Mouse (Mus musculus) ES-E14 (cell line): ENCODE data around the gene Sema3f. TPM values are rescaled to one million over a fixed set of nuclear protein-coding genes. Genes with fewer than 3 reads are reported as not detected.

ENCODE experiments used
- DNase-seq: peaks from one replicate; pipeline ENCODE4 v3.0.0-alpha.2; 2013; ENCODE audit warnings: low read depth, low spot score
- H3K27ac ChIP-seq: 2 replicates; pipeline ENCODE4 v1.5.1; 2012; ENCODE audit warnings: low read depth, mild to moderate bottlenecking, low read length, moderate library complexity, mixed read lengths; ENCODE audit not compliant: poor library complexity, insufficient read depth, severe bottlenecking
- H3K36me3 ChIP-seq: 2 replicates; pipeline ENCODE4 v1.6.1; 2012; ENCODE audit warnings: mild to moderate bottlenecking, low read length, moderate library complexity, mixed read lengths; ENCODE audit not compliant: control insufficient read depth, poor library complexity, insufficient read depth, severe bottlenecking
- H3K4me1 ChIP-seq, 2 experiments: fragments of 150-350 bp in 1 of 2; sonication (generic) in 1 of 2; 2 replicates each; pipeline ENCODE4 v1.6.1; 2012; ENCODE audit warnings: low read length in 2 of 2, mild to moderate bottlenecking in 1 of 2, mixed read lengths in 1 of 2; ENCODE audit not compliant: control insufficient read depth in 2 of 2, insufficient read depth in 2 of 2, poor library complexity in 1 of 2
- H3K4me3 ChIP-seq, 2 experiments: fragments of 150-350 bp in 1 of 2; sonication (generic) in 1 of 2; 2 replicates each; pipeline ENCODE4 v1.5.1; 2012; ENCODE audit warnings: low read length in 2 of 2, low read depth in 1 of 2, mild to moderate bottlenecking in 1 of 2, mixed read lengths in 1 of 2; ENCODE audit not compliant: insufficient read depth in 1 of 2, poor library complexity in 1 of 2, severe bottlenecking in 1 of 2
- H3K9ac ChIP-seq: 2 replicates; pipeline ENCODE4 v1.6.1; 2012; ENCODE audit warnings: low read depth, mild to moderate bottlenecking, low read length, mixed read lengths; ENCODE audit not compliant: poor library complexity, insufficient read depth, severe bottlenecking
- H3K9me3 ChIP-seq: fragments of 150-350 bp; sonication (generic); 2 replicates; pipeline ENCODE4 v1.6.1; 2012; ENCODE audit warnings: low read depth, mild to moderate bottlenecking, low read length; ENCODE audit not compliant: control insufficient read depth, insufficient read depth
- CHD2 ChIP-seq: IDR thresholded peaks from 2 replicates; pipeline ENCODE4 v1.6.1; 2014; ENCODE audit warnings: mild to moderate bottlenecking, low read depth, low read length, inconsistent platforms
- HCFC1 ChIP-seq: IDR thresholded peaks from 2 replicates; pipeline ENCODE4 v1.6.1; 2012; ENCODE audit warnings: low read length, inconsistent platforms, borderline replicate concordance; ENCODE audit not compliant: insufficient read depth
- MAFK ChIP-seq: IDR thresholded peaks from 2 replicates; pipeline ENCODE4 v1.6.1; 2014; ENCODE audit warnings: mild to moderate bottlenecking, low read depth, low read length, inconsistent platforms; ENCODE audit not compliant: insufficient read depth
- ZC3H11A ChIP-seq: IDR thresholded peaks from 2 replicates; pipeline ENCODE4 v1.6.1; 2012; ENCODE audit warnings: low read depth, mild to moderate bottlenecking, inconsistent platforms, low read length, borderline replicate concordance
- ZNF384 ChIP-seq: IDR thresholded peaks from 2 replicates; pipeline ENCODE4 v1.6.1; 2012; ENCODE audit warnings: low read depth, low read length, inconsistent platforms
- in situ Hi-C, 2 experiments: fragments of 600-800 bp; cut with MboI; formaldehyde crosslinking; loops; one replicate each; pipeline ENCODE4 v1.15.1; 2025; ENCODE audit warnings: low sequenced_read_pairs in 2 of 2, inconsistent platforms in 1 of 2; ENCODE audit not compliant: unreplicated experiment in 2 of 2
- total RNA-seq: library from RNA; depleted of rRNA; stranded (reverse); fragments of 300-350 nt; gene quantifications from 2 replicates; pipeline ENCODE4 v1.2.3, GENCODE M21; 2012

Sema3f gene
- total RNA-seq, 1 experiment = 11.6 TPM

DNA sequence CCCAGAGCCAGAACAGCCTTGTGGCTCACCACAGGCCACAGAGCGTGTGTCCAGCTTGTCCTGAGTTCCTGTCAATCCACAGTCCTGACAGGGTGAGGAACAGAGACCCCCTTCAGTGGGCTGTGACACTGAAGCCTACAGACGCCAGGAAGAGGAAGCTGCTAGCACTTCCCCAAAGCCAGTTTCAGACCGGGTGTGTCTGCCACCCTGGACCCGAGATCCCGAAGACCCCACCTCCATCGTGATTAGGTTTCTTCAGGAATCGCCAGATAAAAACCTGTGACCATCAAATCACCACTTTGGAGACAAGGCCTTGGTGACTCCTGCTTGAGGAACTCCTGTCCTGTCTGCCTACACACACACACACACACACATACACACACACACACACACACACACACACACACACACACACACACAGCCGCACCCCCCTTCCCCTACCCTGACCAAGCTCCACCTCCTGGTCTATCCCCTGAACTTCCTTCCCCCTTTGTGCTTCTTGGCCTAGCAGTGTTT, 70.0 kb downstream of the Sema3f start:
- Histone ChIP-seq H3K4me3 (no peak overlapping the region), H3K27ac (no peak overlapping the region), H3K9me3 (no peaks in the 10 kb centered on the region), H3K4me1 (peaks cover 9 to 12% of the 10 kb centered on the region in 2 experiments; a peak in 3 of 4 replicates), H3K36me3 (no peaks in the 10 kb centered on the region), H3K9ac (no peak overlapping the region; the same call in 1 of the 2 replicates)
- no peak for DNase-seq
- in situ Hi-C loops = no loop called here
- no peak for TF ChIP-seq CHD2
- no peak for TF ChIP-seq HCFC1
- TF ChIP-seq MAFK = no peak
- no peak for TF ChIP-seq ZNF384
- no peak for TF ChIP-seq ZC3H11A

DNA sequence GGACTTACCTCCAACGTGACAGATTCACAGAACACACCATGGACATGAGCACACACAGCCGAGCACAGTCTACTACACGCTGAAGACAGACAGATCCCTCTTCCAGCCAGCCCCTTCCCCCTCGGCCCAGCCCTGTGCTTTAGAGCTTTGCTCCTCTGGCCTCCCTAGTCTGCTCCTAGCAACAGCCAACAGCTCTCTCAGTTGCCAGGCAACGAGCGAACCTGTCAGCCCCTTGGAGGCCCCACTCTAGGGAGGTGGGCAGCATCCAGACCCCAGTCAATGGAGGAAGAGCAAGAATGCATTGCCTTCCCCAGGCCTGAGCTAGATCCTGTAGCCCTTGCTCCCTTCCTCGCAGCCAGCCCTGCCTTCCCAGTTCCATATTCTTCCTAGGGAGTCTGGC, 73.2 kb downstream of the Sema3f start:
- Histone ChIP-seq H3K27ac (no peak overlapping the region), H3K4me1 (peaks cover 10 to 16% of the 10 kb centered on the region in 2 experiments), H3K36me3 (peaks cover 1% of the 10 kb centered on the region; the same call in 1 of the 2 replicates), H3K4me3 (no peak overlapping the region), H3K9ac (no peak overlapping the region), H3K9me3 (no peaks in the 10 kb centered on the region)
- in situ Hi-C loops = no loop called here
- TF ChIP-seq ZNF384 (no peak), ZC3H11A (no peak), MAFK (no peak), CHD2 (no peak), HCFC1 (no peak)
- no peak for DNase-seq

DNA sequence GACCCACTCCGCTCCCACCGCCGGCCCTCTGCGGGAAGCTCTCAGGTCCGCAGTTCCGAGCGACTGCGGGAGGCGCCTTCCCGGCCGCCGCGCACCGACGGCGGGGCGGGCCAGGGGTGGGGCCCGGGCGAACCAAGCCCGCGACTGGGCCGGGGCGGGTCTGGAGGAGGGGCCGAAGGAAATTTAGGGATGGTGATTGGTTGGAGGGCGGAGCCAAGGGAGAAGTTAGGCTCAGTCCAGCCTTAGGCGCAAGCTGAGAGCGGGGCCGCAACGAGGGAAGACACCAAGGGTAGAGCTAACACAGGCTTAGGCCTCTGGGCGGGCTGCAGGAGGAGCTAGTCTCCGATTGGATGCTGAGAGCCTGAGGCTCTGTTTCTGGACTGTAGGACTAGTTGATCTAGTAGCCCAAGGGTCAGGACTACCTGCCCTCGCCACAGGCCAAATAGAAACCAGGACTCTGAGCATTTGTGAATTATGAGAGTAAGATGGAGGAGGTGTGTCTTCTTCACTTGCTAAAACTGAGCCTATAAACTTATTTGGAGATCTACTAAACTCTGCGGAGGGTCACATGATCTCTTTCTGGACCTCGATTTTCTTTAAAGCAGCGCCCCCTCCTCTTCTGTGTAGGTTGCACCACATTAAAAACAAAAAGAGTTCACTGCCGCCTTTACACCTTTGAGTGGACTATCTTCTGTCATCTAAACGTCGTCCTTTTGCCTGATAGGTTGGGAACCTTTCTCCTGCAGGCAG, 74.8 kb downstream of the Sema3f start, which contains the start of gene Gnai2:
Gene Gnai2 (minus strand): TSS at position 89 of the 750 bp plus-strand sequence.
- peaks cover 1% of the 10 kb centered on the region; the same call in 1 of the 2 replicates for H3K36me3 ChIP-seq
- no peak within 1 kb of the TSS for H3K27ac ChIP-seq
- H3K4me3 ChIP-seq = peak within 1 kb of the TSS; percentile 92 to 97
- peaks cover 4 to 18% of the 10 kb centered on the region in 2 experiments; a peak in 3 of 4 replicates for H3K4me1 ChIP-seq
- peak within 1 kb of the TSS; percentile 91 for H3K9ac ChIP-seq
- in situ Hi-C loops = no loop called here
- TF ChIP-seq CHD2 (no peak), ZC3H11A (no peak), ZNF384 (no peak), HCFC1 (no peak), MAFK (no peak)
- DNase-seq = peak; percentile 98
- no peaks in the 10 kb centered on the region for H3K9me3 ChIP-seq

DNA sequence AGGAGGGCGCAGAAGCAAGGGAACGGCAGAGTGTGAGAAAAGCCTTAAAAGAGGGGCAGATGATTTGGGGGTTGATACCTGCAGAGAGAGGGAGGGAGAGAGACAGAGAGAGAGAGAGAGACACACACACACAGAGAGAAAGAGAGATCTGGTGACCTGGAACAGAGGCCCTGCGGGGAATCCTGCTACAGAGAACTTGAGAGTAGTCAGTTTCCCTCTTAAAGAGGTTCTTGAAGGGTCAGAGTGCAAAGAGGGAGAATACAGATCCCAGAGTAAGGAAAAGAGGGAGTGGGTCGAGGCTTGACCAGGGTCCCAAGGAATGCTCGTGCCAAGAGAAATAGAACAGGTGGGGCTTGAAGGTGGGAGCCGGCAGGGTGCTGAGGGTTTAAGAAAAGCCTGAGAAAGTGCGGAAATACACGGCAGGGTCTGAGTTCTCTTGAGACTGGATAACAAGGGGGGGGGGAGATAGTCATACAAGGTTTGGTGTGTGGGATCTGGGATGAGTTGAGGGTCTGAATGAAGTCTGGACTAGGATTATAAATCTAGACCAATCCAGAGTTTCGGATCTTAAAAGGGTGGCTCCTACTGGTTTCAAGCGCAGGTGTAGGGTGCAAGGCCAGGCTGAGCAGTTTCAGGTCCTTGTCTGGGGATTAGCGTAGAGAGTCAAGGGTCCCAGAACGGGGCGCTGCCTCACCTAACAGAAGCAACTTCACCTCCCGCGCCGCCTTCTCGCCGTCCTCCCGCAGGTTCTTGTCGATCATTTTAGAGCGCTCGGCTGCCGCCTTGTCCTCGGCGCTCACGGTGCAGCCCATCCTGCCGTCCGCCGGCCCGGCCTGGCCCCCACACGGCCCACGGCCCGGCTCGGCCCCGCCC, 75.6 kb downstream of the Sema3f start:
- peak overlapping the region; percentile 91 for H3K9ac ChIP-seq
- H3K4me1 ChIP-seq = peaks cover 4 to 23% of the 10 kb centered on the region in 2 experiments; a peak in 3 of 4 replicates
- no peaks in the 10 kb centered on the region for H3K9me3 ChIP-seq
- no peak overlapping the region for H3K27ac ChIP-seq
- H3K4me3 ChIP-seq = peak overlapping the region; percentile 92 to 97
- H3K36me3 ChIP-seq = peaks cover 1% of the 10 kb centered on the region; the same call in 1 of the 2 replicates
- no peak for TF ChIP-seq CHD2
- TF ChIP-seq HCFC1 = no peak
- TF ChIP-seq ZNF384 = no peak
- TF ChIP-seq MAFK = no peak
- no peak for TF ChIP-seq ZC3H11A
- in situ Hi-C loops = no loop called here
- DNase-seq = no peak
